Mouse (Mus musculus): ENCODE results near the gene Adamts7.

Gene Adamts7

GRCm38 (mm10) chr9:90196262-90196661 lies 33.4 kb downstream of the Adamts7 start:
- no peak for DNase-seq (ENCODE audit: extremely low read depth, low read depth, low spot score)

- DNase-seq (ENCODE audit: extremely low read depth, low read depth, low spot score), result no peak
These were observed 34.3 kb downstream of the Adamts7 start for GRCm38 (mm10) chr9:90197116-90197665.

DNA sequence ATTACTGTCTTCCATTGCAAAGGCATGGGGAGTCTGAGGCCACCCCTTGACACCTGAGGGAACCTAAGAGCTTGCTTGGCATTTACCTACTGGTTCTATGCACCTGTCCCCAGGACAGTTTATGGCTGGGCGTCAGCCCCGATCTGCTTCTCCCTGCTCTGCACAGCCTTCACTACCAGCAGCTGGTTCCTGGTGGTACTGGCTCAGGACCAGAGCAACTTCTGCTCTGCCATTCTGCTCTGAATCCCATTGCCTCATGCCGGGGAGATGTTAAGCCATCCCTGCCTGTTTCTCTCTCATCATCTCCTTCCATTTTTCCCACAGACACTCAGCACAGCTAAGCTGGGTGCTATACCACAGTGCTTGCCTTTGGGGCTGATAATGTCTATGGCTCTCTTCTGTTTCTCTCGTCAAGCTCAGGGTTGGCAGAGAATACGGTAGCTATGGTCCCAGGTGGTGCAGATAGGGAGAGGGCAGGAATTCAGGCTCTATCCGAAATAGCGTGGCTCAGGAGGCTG lies 35.1 kb downstream of the Adamts7 start:
- no peak for DNase-seq (ENCODE audit: extremely low read depth, low read depth, low spot score)

GRCm38 (mm10) chr9:90198531-90199449 lies 35.9 kb downstream of the Adamts7 start:
- DNase-seq (ENCODE audit: extremely low read depth, low read depth, low spot score), result no peak

DNA sequence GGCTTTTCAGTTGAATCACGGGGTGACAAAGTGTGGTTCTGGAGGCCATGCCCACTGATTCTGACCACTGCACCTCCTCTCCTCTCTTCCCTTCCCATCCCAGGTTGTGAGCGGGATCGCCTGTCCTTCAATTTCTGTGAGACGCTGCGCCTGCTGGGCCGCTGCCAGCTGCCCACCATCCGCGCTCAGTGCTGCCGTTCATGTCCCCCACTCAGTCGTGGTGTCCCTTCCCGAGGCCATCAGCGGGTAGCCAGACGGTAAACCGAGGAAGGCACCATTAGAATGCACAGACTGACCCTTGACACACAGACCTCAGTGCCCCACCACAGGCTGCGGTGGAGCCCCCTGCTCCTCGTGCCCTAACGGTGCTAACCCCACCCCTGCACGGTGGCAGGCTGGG lies 36.7 kb downstream of the Adamts7 start:
- no peak for DNase-seq (ENCODE audit: extremely low read depth, low read depth, low spot score)

DNA sequence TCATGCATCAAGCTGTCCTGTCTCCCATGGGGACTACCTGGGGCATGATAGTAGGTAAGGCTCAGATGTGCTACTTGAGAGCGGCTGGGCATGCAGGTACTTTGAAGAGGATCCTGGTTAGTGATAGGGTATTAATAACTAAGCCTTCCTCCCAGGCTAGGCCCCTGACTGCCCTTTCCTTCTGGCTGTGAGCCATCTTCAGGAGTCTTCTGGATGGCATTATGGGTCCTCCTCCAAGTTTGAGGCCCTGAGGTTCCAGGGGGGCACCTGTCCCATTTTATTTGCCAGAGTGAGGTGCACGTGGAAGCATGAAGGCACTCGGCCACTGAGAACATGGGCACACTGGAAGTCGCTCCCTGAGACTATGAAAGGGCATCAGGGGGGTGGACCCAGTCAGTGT lies 37.6 kb downstream of the Adamts7 start:
- no peak for DNase-seq (ENCODE audit: extremely low read depth, low read depth, low spot score)

GRCm38 (mm10) chr9:90201096-90201495 lies 38.2 kb downstream of the Adamts7 start:
- peak; percentile 36 for DNase-seq (ENCODE audit: extremely low read depth, low read depth, low spot score)

DNA sequence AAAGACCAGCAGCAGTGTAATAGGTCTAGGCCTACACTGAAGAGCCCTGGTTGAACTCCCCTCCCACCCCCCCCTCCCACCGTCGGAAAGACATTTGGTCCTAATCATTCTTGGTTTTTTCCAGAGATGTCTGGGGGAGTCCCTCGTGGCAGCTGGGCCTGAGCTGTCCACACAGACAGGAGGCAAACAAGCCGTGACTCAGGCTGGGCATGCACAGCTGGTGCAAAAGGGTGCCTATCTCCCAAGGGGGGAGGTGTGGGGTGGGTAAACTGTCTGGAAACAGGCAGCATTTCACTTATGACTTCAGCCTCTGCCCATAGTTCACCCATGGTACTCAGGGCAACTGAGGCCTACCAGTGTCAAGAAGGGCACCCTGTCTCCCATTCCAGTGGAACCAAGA lies 38.7 kb downstream of the Adamts7 start:
- no peak for DNase-seq (ENCODE audit: extremely low read depth, low read depth, low spot score)

DNA sequence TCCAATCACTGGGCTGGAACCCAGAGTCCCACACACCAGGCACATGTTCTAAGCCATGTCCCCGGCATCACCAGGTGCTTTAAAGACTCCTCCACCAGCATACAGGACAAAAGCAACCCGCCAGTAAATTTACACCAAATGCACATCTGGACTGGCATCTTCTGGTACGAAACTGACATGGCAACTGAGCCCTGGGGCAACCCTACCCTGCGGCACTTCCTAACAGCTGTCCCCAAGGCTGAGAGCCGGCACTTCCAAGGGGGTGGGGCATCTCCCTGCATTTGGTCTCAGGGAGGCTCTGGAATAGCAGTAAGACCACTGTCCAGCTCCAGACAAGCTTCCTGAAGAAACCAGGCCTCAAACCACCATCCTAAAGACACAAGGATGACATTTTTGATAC lies 40.4 kb downstream of the Adamts7 start:
- DNase-seq (ENCODE audit: extremely low read depth, low read depth, low spot score), result no peak

DNA sequence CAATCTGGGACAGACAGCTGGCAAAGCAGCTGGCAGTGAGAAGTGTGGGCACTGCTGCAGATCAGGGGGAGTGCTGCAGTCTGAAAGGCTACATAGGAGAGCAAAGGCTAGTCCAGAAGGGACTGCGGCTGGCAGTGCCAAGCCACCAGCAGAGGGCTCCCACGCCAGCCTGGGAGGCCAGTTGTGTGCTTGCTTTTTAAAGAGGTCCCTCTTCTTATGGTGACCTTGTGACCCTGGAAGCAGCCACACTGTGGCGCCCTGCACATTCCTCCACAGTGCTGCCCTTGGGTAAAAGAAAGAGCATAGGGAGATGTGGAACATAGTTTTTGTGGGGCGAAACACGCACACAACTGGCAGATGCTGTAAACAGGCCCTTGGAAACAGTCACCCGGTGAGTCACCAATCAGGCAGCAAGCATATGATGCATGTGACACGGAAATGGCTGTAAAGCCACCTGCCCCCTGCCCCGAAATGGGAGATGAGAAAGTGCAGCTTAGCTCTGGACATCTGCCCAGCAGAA lies 41.6 kb downstream of the Adamts7 start:
- no peak for DNase-seq (ENCODE audit: extremely low read depth, low read depth, low spot score)

DNA sequence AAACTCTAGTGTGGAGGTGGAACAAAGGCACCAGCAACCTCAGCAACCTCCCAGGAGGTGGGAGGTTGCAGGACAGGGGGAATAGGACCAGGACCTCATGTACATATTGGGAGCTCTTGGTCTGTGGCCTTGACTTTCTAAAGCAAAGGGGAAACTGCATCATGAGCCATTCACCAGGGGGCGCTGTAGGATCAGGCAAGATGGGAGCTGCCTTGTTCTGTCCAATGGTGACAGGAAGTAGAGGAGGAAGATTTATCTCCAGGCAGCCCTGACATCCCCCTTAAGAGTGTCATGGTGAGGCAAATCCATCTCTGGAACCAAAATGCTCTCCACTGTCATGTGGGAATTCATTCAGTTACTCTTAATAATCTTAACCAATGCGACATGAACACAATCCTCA lies 43.6 kb downstream of the Adamts7 start:
- no peak for DNase-seq (ENCODE audit: extremely low read depth, low read depth, low spot score)

GRCm38 (mm10) chr9:90207808-90208207 lies 44.9 kb downstream of the Adamts7 start:
- DNase-seq (ENCODE audit: extremely low read depth, low read depth, low spot score), result no peak

GRCm38 (mm10) chr9:90208655-90209054 lies 45.8 kb downstream of the Adamts7 start:
- no peak for DNase-seq (ENCODE audit: extremely low read depth, low read depth, low spot score)

DNA sequence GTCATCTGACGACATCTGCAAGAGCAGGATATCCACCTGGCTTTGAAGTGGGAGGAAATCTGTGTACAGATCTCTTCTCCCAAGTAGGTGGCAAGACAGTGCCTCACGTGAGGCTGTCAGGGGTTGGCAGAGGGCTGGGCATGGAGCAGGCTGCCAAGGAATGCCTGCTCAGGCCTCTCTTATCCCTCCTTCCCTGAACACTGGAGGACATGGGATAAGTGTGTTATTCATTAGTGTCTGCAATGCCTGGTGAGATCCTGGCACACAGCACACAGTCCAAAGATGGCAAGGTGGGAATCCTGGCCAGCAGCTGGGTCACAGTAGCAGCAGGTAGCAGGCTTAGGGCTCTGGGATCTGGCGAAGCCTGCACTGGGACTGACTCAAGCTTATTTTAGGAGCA lies 50.3 kb downstream of the Adamts7 start:
- DNase-seq (ENCODE audit: extremely low read depth, low read depth, low spot score), result peak; percentile 28

DNA sequence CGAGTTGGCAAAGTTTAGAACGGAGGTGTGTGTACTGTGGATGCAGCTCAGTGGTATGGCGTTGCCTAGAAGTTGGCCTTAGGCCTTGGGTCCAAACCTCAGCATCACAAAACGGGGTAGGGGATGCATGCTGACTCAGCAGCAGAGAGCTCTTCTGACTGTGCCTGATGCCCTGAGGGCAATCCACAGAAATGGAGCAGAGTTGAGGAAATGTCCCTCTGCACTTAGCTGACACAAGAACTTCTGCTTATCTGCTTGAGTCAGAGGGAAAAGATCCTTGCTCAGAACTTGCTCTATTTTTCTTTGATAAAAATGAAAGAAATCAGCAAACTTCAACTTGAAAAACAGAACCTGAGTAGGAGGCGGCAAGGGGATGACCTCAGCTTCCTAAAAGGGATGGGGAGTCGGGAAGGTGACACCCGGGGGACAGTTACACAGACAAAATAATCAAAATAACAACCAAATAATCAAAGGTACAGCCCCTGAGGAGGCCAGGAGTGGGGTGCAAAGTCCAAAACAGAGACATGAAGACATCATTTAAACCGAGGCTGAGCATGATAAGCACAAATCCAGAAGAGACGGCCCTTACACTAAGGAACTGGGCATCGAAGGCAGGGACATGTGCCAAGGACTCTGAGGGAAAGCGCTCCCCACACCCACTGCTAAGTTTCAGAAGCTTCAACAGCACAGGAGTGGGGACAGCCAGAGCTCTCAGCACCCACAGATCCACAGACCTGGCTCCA lies 53.6 kb downstream of the Adamts7 start:
- DNase-seq (ENCODE audit: extremely low read depth, low read depth, low spot score), result no peak

GRCm38 (mm10) chr9:90217501-90217900 lies 54.6 kb downstream of the Adamts7 start:
- DNase-seq (ENCODE audit: extremely low read depth, low read depth, low spot score), result no peak

GRCm38 (mm10) chr9:90222275-90222674 lies 59.4 kb downstream of the Adamts7 start:
- DNase-seq (ENCODE audit: extremely low read depth, low read depth, low spot score), result no peak

- no peak for DNase-seq (ENCODE audit: extremely low read depth, low read depth, low spot score)
These were observed 63.3 kb downstream of the Adamts7 start for GRCm38 (mm10) chr9:90226081-90226741.

DNA sequence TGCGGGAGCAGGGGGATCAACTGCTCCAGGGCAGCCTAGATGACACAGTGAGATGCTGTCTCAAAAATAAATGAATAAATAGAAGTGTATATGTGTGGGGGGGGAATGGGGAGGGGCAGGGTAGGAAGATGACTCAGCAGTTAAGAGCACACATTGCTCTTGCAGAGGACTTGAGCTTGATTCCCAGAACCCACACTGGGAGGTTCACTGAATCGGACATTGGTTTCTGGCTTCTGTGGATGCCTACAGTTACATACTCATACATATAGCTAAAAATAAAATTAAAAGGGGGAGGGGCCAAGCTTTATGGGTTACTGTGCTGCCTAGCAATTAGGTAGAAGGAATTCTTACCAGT lies 63.9 kb downstream of the Adamts7 start:
- no peak for DNase-seq (ENCODE audit: extremely low read depth, low read depth, low spot score)

DNA sequence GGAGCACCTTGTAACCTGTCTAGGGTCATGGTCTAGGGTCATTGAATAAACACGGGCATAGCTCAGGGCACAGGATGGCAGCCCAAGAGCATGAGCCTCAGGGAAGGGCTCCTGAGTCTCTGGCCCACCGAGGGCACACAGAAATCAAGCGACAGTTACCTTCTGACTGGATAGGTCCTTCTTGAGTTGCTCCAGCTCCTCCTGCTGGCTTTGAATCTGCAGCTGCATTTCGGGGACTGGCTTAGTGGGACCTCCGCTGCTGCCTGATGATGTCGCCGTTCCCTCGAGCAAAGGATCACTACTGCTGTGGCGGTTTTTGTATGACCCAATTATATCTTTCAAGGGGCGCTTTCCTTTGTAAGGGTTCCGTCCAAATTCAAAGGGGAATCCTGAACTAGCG lies 64.3 kb downstream of the Adamts7 start:
- DNase-seq (ENCODE audit: extremely low read depth, low read depth, low spot score), result no peak

Data from fat pad, adult 2 months (tissue).